Mouse (Mus musculus) gastrocnemius, postnatal 14 days (tissue): ENCODE measurements at regions not wholly inside any gene's neighbourhood (a gene's known extent, or its start where the extent isn't known, plus 50 kb on each side); places are given as distances from the start of the nearest gene placed in this dataset.

ENCODE experiments used
- DNase-seq: peaks from one replicate; pipeline ENCODE4 v3.0.0; 2021; ENCODE audit warnings: mixed read lengths
- intact Hi-C: fragments of 180-260 bp; cut with DNase I; formaldehyde crosslinking; loops from one replicate; pipeline ENCODE4 v1.15.1; 2025; ENCODE audit warnings: low total_unique reads
- microRNA-seq, 2 experiments: library from miRNA; unstranded; fragments of <30 nt; microRNA quantifications; one replicate each; pipeline ENCODE4 v1.2.0; 2021

GRCm38 (mm10) chr11:28670765-28671164, 86.6 kb upstream of the Ccdc85a start:
- no peak for DNase-seq
- intact Hi-C loops, result no loop called here

DNA sequence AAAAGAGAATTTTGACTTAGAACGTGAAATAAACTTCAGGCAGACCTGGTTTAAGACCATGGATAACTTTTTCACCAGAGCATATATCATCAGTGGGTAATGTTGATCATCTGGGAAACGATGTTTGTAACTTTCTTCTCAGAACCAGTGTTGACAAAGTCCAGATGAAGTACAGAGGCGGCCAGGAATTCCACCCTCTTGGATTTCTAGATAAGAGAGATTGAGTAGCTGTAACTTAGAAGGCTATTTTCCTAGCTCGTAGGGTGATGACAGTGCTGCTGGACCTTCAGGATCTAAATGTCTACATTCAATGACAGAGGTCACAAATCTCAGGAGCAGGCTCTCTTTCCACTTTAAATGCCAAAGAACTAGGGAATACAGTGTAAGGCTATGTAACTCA, 85.2 kb upstream of the Ccdc85a start:
- intact Hi-C loops, result no loop called here
- no peak for DNase-seq

- no peak for DNase-seq
- intact Hi-C loops, result no loop called here
These were observed 76.3 kb upstream of the Ccdc85a start for GRCm38 (mm10) chr11:28660377-28660776.

DNA sequence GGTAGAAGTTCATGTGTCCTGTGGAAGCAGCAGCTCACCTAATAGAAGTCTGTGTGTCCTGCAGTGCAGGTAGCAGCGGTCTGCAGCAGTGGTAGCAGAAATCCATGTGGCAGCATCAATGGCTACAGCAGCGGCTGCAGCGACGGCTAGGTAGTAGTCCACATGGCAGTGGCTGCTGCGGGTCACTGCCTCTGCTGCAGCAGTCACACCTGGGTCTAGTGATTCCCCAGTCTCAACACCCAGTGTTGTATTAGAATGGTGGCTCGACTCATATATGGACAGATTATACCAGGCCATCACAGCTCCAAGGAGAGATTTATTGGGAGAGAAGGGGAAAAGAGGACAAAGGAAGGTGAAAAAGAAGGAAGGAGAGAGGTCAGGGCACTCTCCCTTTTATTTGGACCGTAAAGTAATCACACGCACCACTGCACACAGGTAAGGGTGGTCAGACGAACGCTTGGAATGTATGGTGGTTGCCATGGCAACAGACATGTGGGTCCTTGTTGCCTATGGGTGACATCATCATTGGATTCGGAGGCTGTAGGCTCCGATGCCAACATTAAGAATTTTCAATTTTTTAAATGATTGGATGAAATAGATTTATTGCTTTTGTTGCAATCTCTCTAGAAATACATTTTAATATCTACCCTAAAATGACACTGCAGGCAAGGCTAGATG, 71.2 kb upstream of the Ccdc85a start:
- intact Hi-C loops, result no loop called here
- no peak for DNase-seq

DNA sequence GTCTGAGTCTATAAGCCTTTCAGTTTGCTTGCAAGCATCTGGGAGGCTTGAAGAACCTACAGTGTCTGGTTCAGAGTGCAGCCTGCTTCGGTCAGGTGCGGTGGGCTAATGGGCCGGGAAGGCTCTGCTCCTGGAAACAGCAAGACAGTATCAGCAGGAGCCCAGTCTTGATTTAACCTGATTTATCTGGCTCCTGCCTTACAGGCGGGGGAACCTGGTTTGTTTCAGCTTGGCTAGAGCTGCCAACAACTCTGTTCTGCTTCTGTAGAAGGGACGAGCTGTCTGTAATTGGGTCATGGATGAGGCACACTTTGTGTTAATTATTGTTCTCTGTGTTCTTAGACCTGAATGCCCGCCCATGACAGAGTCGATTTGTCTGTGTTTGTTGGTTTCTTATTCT, 65.3 kb upstream of the Ccdc85a start:
- intact Hi-C loops, result no loop called here
- no peak for DNase-seq

- no peak for DNase-seq
- intact Hi-C loops, result no loop called here
These were observed 64.8 kb upstream of the Ccdc85a start for GRCm38 (mm10) chr11:28648916-28649315.

- DNase-seq, result no peak
- intact Hi-C loops, result no loop called here
These were observed 55.0 kb upstream of the Ccdc85a start for GRCm38 (mm10) chr11:28639081-28639480.

- no peak for DNase-seq
These were observed 52.6 kb upstream of the Ccdc85a start for GRCm38 (mm10) chr11:28636752-28637151.

More at GRCm38 (mm10) chr11:28636752-28637151, 52.6 kb upstream of the Ccdc85a start:
- intact Hi-C loops, result no loop called here

Small RNAs in the stretch of these regions (microRNA-seq; reads per million reads assigned to microRNA genes)
- gene Mir216a (1.5 to 2.2 reads per million in 2 experiments), gene Mir216b (0 reads per million in 2 experiments), gene Mir216c (0 reads per million in 2 experiments), gene Mir217 (11.0 to 14.0 reads per million in 2 experiments)
